Mouse (Mus musculus) frontal cortex, postnatal 14 days (tissue): ENCODE data around the gene Gabbr2.

Experiments
- DNase-seq, 2 experiments: peaks; one replicate each; pipeline ENCODE4 v3.0.0; 2022; ENCODE audit warnings: low spot score in 2 of 2

The Gabbr2 gene

GRCm38 (mm10) chr4:46716361-46716760 lies 275.3 kb downstream of the Gabbr2 start:
- DNase-seq = no peak

GRCm38 (mm10) chr4:46710523-46710922 lies 281.1 kb downstream of the Gabbr2 start:
- no peak for DNase-seq

- DNase-seq = no peak
Observed at GRCm38 (mm10) chr4:46710018-46710417, 281.7 kb downstream of the Gabbr2 start.

GRCm38 (mm10) chr4:46709492-46709891 lies 282.2 kb downstream of the Gabbr2 start:
- DNase-seq = no peak

GRCm38 (mm10) chr4:46705739-46706138 lies 285.9 kb downstream of the Gabbr2 start:
- no peak for DNase-seq

GRCm38 (mm10) chr4:46703146-46703545 lies 288.5 kb downstream of the Gabbr2 start:
- no peak for DNase-seq

- no peak for DNase-seq
Observed at GRCm38 (mm10) chr4:46700223-46700651, 291.4 kb downstream of the Gabbr2 start.

- DNase-seq = no peak
Observed at GRCm38 (mm10) chr4:46696467-46696866, 295.2 kb downstream of the Gabbr2 start.

- DNase-seq = no peak
Observed at GRCm38 (mm10) chr4:46690565-46690964, 301.1 kb downstream of the Gabbr2 start.

GRCm38 (mm10) chr4:46690023-46690420 lies 301.7 kb downstream of the Gabbr2 start:
- DNase-seq = no peak

GRCm38 (mm10) chr4:46689397-46690022 lies 302.2 kb downstream of the Gabbr2 start:
- peak in 1 of 2 experiments; percentile 74 for DNase-seq

- no peak for DNase-seq
Observed at GRCm38 (mm10) chr4:46688213-46688832, 303.4 kb downstream of the Gabbr2 start.

- DNase-seq = peak; percentile 59 to 69
Observed at GRCm38 (mm10) chr4:46684160-46684559, 307.5 kb downstream of the Gabbr2 start.

GRCm38 (mm10) chr4:46676646-46677045 lies 315.0 kb downstream of the Gabbr2 start:
- no peak for DNase-seq

GRCm38 (mm10) chr4:46675992-46676391 lies 315.7 kb downstream of the Gabbr2 start:
- DNase-seq = no peak

GRCm38 (mm10) chr4:46675272-46675785 lies 316.3 kb downstream of the Gabbr2 start:
- no peak for DNase-seq

- DNase-seq = no peak
Observed at GRCm38 (mm10) chr4:46668620-46669019, 323.1 kb downstream of the Gabbr2 start.

- DNase-seq = no peak
Observed at GRCm38 (mm10) chr4:46666420-46666819, 325.3 kb downstream of the Gabbr2 start.

- no peak for DNase-seq
Observed at GRCm38 (mm10) chr4:46665371-46665774, 326.3 kb downstream of the Gabbr2 start.

GRCm38 (mm10) chr4:46664123-46665009 lies 327.3 kb downstream of the Gabbr2 start:
- peak in 1 of 2 experiments; percentile 30 for DNase-seq

GRCm38 (mm10) chr4:46661433-46661832 lies 330.2 kb downstream of the Gabbr2 start:
- no peak for DNase-seq

- DNase-seq = no peak
Observed at GRCm38 (mm10) chr4:46658946-46659345, 332.7 kb downstream of the Gabbr2 start.
